ENCODE assay signal across 1 mouse cellular context in genomic region chr9:110667219-110667836, GRCm38 (mm10).
A peak's percentile ranks its signal among the peaks of the same experiment; 100 is the strongest.
TF ChIP-seq lines count a peak whose summit lies in the region.

No protein-coding gene starts in this region.

TF ChIP-seq in MEL, 35 proteins besides CTCF, POLR2A, EP300 and RAD21 (continued from another document):
- no peak for TF ChIP-seq ZMIZ1 (IDR thresholded peaks at IDR 0.05; ENCODE audit: low read depth, low read length)
- no peak for TF ChIP-seq MEF2A (IDR thresholded peaks at IDR 0.05; ENCODE audit: extremely low read depth, insufficient replicate concordance, low read depth, low read length, poor library complexity, severe bottlenecking)
- no peak for TF ChIP-seq TBP (IDR thresholded peaks at IDR 0.05; ENCODE audit: low read depth, low read length)
- no peak for TF ChIP-seq MXI1 (IDR thresholded peaks at IDR 0.05; ENCODE audit: low read depth, low read length)
- no peak for TF ChIP-seq ZKSCAN1 (IDR thresholded peaks at IDR 0.05; ENCODE audit: low read depth, low read length)
- peak; percentile 54 for TF ChIP-seq GATA1 (IDR thresholded peaks at IDR 0.05; ENCODE audit: low read depth, low read length)
- peak; percentile 37; the same call in 1 of the 2 replicates for TF ChIP-seq SIN3A (IDR thresholded peaks at IDR 0.05; ENCODE audit: low read length)
- no peak for TF ChIP-seq BHLHE40 (IDR thresholded peaks at IDR 0.05; ENCODE audit: borderline replicate concordance, low read depth, low read length)
- TF ChIP-seq MAZ (IDR thresholded peaks at IDR 0.05; ENCODE audit: low read depth, low read length), result no peak
- TF ChIP-seq HCFC1 (IDR thresholded peaks at IDR 0.05; ENCODE audit: low read depth, low read length), result no peak
- peak; percentile 80 for TF ChIP-seq ETS1 (IDR thresholded peaks at IDR 0.05; ENCODE audit: low read depth, low read length)
- TF ChIP-seq NRF1 (IDR thresholded peaks at IDR 0.05; ENCODE audit: insufficient read depth, low read depth, low read length, poor library complexity, severe bottlenecking), result no peak
